Comparison of ENCODE assay signal across 17 mouse cellular contexts in the genomic region with DNA sequence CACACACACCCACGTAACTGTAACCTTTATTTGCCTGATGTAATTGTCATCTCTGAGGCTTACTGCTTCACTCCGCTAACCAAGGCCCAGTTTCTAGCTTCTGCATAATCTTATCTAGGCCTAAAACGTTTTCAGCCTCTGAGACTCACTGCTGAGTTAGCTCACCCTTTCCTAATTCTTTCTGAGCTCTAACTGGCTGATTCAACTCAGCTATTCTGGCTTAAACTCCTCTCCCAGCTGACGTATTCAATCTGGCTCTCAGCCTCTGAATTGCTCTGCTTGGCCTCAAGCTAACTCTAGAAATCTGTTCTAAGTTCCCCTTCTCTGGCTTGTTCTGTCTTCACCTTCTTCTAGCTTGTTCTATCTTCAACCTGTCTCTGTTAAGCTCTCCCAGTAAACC. TPM values are rescaled to one million over a fixed set of nuclear protein-coding genes. Genes with fewer than 3 reads are reported as not detected.
DNase-seq lines count a peak whose midpoint lies in the region; ATAC-seq lines count a peak whose summit lies in the region.
"Had no signal": no experiment of that assay in that cellular context is flagged by ENCODE, and none has a peak within 500 bp of the region (broad histone marks: within the 10 kb centered on the region; RNA-seq: fewer than 3 reads in every experiment).

No protein-coding gene starts in this region.

- ATAC-seq in forebrain, embryonic 14.5 days, result no peak
- ATAC-seq in forebrain, embryonic 11.5 days (replicated peaks; ENCODE audit: low FRiP score), result no peak
- no peak for ATAC-seq in megakaryocyte-erythroid progenitor cell, adult 5-6 weeks (replicated peaks; ENCODE audit: low FRiP score, low TSS enrichment, poor library complexity, severe bottlenecking)
- ATAC-seq: intestine, embryonic 16.5 days; midbrain, embryonic 16.5 days had no signal

- H3K9ac ChIP-seq in forebrain, embryonic 14.5 days (ENCODE audit: low read length), result no peak overlapping the region
- no peak overlapping the region for H3K9ac ChIP-seq in forebrain, embryonic 11.5 days (ENCODE audit: low read length)
- H3K9ac ChIP-seq: limb, embryonic 12.5 days; lung, embryonic 14.5 days had no signal

- H3K4me1 ChIP-seq in forebrain, embryonic 14.5 days (ENCODE audit: control insufficient read depth, insufficient read depth, low read length), result no peaks in the 10 kb centered on the region
- 0 out of 2 replicates have a peak, but pooled peaks cover 2% of the 10 kb centered on the region for H3K4me1 ChIP-seq in forebrain, embryonic 11.5 days (replicated peaks; ENCODE audit: control insufficient read depth, insufficient read depth, low read length)

- WGBS in forebrain, embryonic 14.5 days, result 59% methylated on average over 4 of the region's 4 CpGs
- 60% methylated on average over 4 of the region's 4 CpGs for WGBS in forebrain, embryonic 11.5 days

- DNase-seq in forebrain, embryonic 14.5 days (ENCODE audit: low spot score), result peak; percentile 26
- no peak for DNase-seq in forebrain, embryonic 11.5 days (ENCODE audit: low spot score)
- DNase-seq in kidney, postnatal 10 days, result peak; percentile 44
- DNase-seq in kidney, postnatal 25 days, result no peak
- DNase-seq in Muller cell, postnatal 12 days (ENCODE audit: inconsistent ontology term), result peak; percentile 31
- DNase-seq in fibroblast of lung, adult 2 months (ENCODE audit: low read depth), result peak; percentile 50
- no peak for DNase-seq in thymus, postnatal 10 days (ENCODE audit: low spot score in 2 of 2)
- DNase-seq: adrenal gland, postnatal 36 days; cerebellum, postnatal 36 days; lung, embryonic 14.5 days had no signal

- no peak overlapping the region for H3K27ac ChIP-seq in forebrain, embryonic 14.5 days (ENCODE audit: low read depth, low read length)
- no peak overlapping the region for H3K27ac ChIP-seq in forebrain, embryonic 11.5 days (ENCODE audit: low read depth, low read length)
- H3K27ac ChIP-seq: limb, embryonic 12.5 days had no signal

- H3K36me3 ChIP-seq in forebrain, embryonic 14.5 days (ENCODE audit: control insufficient read depth, insufficient read depth, low read length), result no peaks in the 10 kb centered on the region
- no peaks in the 10 kb centered on the region for H3K36me3 ChIP-seq in forebrain, embryonic 11.5 days (ENCODE audit: control insufficient read depth, insufficient read depth, low read length)
- H3K36me3 ChIP-seq: limb, embryonic 12.5 days had no signal

- H3K4me2 ChIP-seq in forebrain, embryonic 14.5 days (ENCODE audit: low read length), result no peak overlapping the region
- H3K4me2 ChIP-seq in forebrain, embryonic 11.5 days (ENCODE audit: low read depth, low read length, severe bottlenecking), result no peak overlapping the region
- H3K4me2 ChIP-seq: limb, embryonic 12.5 days; lung, embryonic 14.5 days had no signal

- H3K9me3 ChIP-seq in forebrain, embryonic 14.5 days (replicated peaks; ENCODE audit: control insufficient read depth, low read length), result no peaks in the 10 kb centered on the region
- no peaks in the 10 kb centered on the region for H3K9me3 ChIP-seq in forebrain, embryonic 11.5 days (ENCODE audit: control insufficient read depth, low read length)
- H3K9me3 ChIP-seq: limb, embryonic 12.5 days had no signal

- no peak overlapping the region for H3K4me3 ChIP-seq in forebrain, embryonic 14.5 days (ENCODE audit: low read depth, low read length)
- H3K4me3 ChIP-seq in forebrain, embryonic 11.5 days (ENCODE audit: low read depth, low read length), result no peak overlapping the region
- H3K4me3 ChIP-seq: limb, embryonic 12.5 days had no signal

- H3K27me3 ChIP-seq in forebrain, embryonic 14.5 days (replicated peaks; ENCODE audit: control insufficient read depth, insufficient read depth, low read length), result no peaks in the 10 kb centered on the region
- no peaks in the 10 kb centered on the region for H3K27me3 ChIP-seq in forebrain, embryonic 11.5 days (ENCODE audit: control insufficient read depth, insufficient read depth, low read length)

RNA-seq across cellular contexts. Expression of a gene that starts 11.4 kb away (rescaled TPM):
- polyA plus RNA-seq in forebrain, embryonic 14.5 days (2014; fragmentation: Nextera tagmentation; extraction: Ambion mirVana), result 5.4 and 7.1 TPM in 2 replicates
- polyA plus RNA-seq in forebrain, embryonic 11.5 days (2014; fragmentation: Nextera tagmentation; extraction: Ambion mirVana), result 0.59 and 0.84 TPM in 2 replicates
- not detected in 2 replicates for total RNA-seq in megakaryocyte-erythroid progenitor cell, adult 5-6 weeks (2014; fragmentation: Nextera tagmentation)
- total RNA-seq in megakaryocyte-erythroid progenitor cell, adult 5-6 weeks (2017), result not detected in 2 replicates

RNA-seq across cellular contexts. Expression of a gene that starts 43.2 kb away (rescaled TPM):
- polyA plus RNA-seq in forebrain, embryonic 14.5 days (2014; fragmentation: Nextera tagmentation; extraction: Ambion mirVana), result not detected in 2 replicates
- not detected in 2 replicates for polyA plus RNA-seq in forebrain, embryonic 11.5 days (2014; fragmentation: Nextera tagmentation; extraction: Ambion mirVana)
- not detected in 2 replicates for total RNA-seq in megakaryocyte-erythroid progenitor cell, adult 5-6 weeks (2014; fragmentation: Nextera tagmentation)
- not detected in 2 replicates for total RNA-seq in megakaryocyte-erythroid progenitor cell, adult 5-6 weeks (2017)
- total RNA-seq: adrenal gland, postnatal 36 days; heart, postnatal 36 days; layer of hippocampus, adult 8-10 months had no signal
- polyA plus RNA-seq: lung, embryonic 14.5 days had no signal

RNA-seq across cellular contexts. Expression of a gene that starts 53.3 kb away (rescaled TPM):
- polyA plus RNA-seq in forebrain, embryonic 14.5 days (2014; fragmentation: Nextera tagmentation; extraction: Ambion mirVana), result 0.10 TPM in 1 of 2 replicates, not detected in the other
- polyA plus RNA-seq in forebrain, embryonic 11.5 days (2014; fragmentation: Nextera tagmentation; extraction: Ambion mirVana), result not detected in 2 replicates
- total RNA-seq in megakaryocyte-erythroid progenitor cell, adult 5-6 weeks (2014; fragmentation: Nextera tagmentation), result not detected in 2 replicates
- total RNA-seq in megakaryocyte-erythroid progenitor cell, adult 5-6 weeks (2017), result not detected in 2 replicates
- total RNA-seq: heart, postnatal 36 days had no signal
- polyA plus RNA-seq: lung, embryonic 14.5 days; stomach, embryonic 14.5 days had no signal

Comparison
In these comparisons a context has a peak if more than half of its experiments do, and no peak if none do; other contexts are left out.
1. DNase-seq: peak in forebrain, embryonic 14.5 days (single experiment), kidney, postnatal 10 days (single experiment), Muller cell, postnatal 12 days (single experiment) and fibroblast of lung, adult 2 months (single experiment); none in forebrain, embryonic 11.5 days (single experiment), kidney, postnatal 25 days (0 of 2) and thymus, postnatal 10 days (0 of 2).